Mouse (Mus musculus): ENCODE measurements around the gene Naaladl2. TPM values are rescaled to one million over a fixed set of nuclear protein-coding genes. Genes with fewer than 3 reads are reported as not detected.
A peak's percentile ranks its signal among the peaks of the same experiment; 100 is the strongest.

The Naaladl2 gene
- polyA plus RNA-seq, 1 experiment from 2014 or later: 2.1 TPM

- H3K27ac ChIP-seq (ENCODE audit: low read length): no peak overlapping the region
- no peaks in the 10 kb centered on the region for H3K27me3 ChIP-seq (replicated peaks; ENCODE audit: insufficient read depth, low read length)
- no peaks in the 10 kb centered on the region for H3K4me1 ChIP-seq (ENCODE audit: insufficient read depth, low read depth, low read length)
- no peak overlapping the region for H3K9ac ChIP-seq (replicated peaks; ENCODE audit: low read depth)
- ATAC-seq: no peak
- DNase-seq (ENCODE audit: low spot score): no peak
- H3K4me3 ChIP-seq (ENCODE audit: low read depth, low read length): no peak overlapping the region
- no peaks in the 10 kb centered on the region for H3K36me3 ChIP-seq (ENCODE audit: insufficient read depth, low read length)
- H3K9me3 ChIP-seq (ENCODE audit: low read length): no peaks in the 10 kb centered on the region
- TF ChIP-seq EP300 (IDR thresholded peaks at IDR 0.05) (no peak), CTCF (IDR thresholded peaks at IDR 0.05) (no peak)
- WGBS: 57% methylated on average over 2 of the region's 2 CpGs
- H3K4me2 ChIP-seq (replicated peaks; ENCODE audit: low read depth, low read length): no peak overlapping the region
Observed at GRCm38 (mm10) chr3:24355010-24355409, 789.1 kb downstream of the Naaladl2 start.

DNA sequence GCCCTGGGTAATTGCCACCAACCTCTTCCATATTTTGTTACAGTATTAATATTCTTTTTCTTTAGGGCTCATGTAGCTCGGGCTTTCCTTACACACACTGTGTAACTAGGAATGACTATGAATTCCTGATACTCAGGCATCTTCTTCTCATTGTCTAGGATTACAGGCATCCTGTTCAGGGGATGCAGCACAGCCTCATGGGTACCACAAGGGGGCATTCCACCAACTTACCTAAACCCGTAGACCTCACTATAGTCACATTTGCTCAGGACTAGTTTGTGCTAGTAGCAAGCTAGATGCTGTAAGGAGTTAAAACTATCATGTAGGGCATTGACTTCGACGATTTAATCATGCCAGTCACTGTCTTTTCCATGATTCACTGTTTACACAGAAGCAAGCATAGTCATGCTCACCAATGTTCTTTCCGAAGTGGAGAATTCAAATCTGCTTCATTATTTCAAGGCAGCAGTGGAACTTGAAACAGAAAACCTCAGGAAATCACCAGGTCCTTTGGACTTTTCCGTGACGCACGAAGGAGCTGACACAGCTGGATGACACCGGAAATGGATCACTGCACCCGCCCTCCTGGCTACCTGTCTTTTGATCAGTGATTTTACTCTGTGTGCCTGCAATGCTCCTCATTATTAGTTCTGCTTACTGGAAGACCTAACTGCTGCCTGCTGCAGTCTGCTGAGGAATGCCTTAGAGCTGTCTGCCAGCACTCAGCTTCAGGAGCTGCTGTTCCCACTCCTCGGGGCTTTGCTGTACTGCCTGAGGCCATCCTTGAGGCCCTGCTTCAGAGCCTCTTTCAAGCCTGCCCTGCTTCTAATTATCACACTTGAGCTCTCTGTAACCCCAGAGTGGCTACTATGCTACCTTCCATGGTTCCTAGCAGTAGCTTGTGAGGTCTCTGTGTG is 822.3 kb downstream of the Naaladl2 start:
- ATAC-seq (no peak), DNase-seq (ENCODE audit: low spot score) (no peak)
- Histone ChIP-seq H3K27me3 (replicated peaks; ENCODE audit: insufficient read depth, low read length) (no peaks in the 10 kb centered on the region), H3K4me2 (replicated peaks; ENCODE audit: low read depth, low read length) (no peak overlapping the region), H3K4me1 (ENCODE audit: insufficient read depth, low read depth, low read length) (no peaks in the 10 kb centered on the region), H3K36me3 (ENCODE audit: insufficient read depth, low read length) (no peaks in the 10 kb centered on the region), H3K27ac (ENCODE audit: low read length) (no peak overlapping the region), H3K9me3 (ENCODE audit: low read length) (no peaks in the 10 kb centered on the region), H3K4me3 (ENCODE audit: low read depth, low read length) (no peak overlapping the region), H3K9ac (replicated peaks; ENCODE audit: low read depth) (no peak overlapping the region)
- WGBS: 75% methylated on average over 11 of the region's 11 CpGs
- TF ChIP-seq EP300 (IDR thresholded peaks at IDR 0.05) (no peak), CTCF (IDR thresholded peaks at IDR 0.05) (peak; percentile 13; the same call in 1 of the 2 replicates)

GRCm38 (mm10) chr3:24314658-24315297 is 829.3 kb downstream of the Naaladl2 start:
- 28% methylated on average over 4 of the region's 4 CpGs for WGBS
- no peak for ATAC-seq

GRCm38 (mm10) chr3:24225418-24225817 is 918.6 kb downstream of the Naaladl2 start:
- Histone ChIP-seq H3K9ac (replicated peaks; ENCODE audit: low read depth) (no peak overlapping the region), H3K4me1 (ENCODE audit: insufficient read depth, low read depth, low read length) (no peaks in the 10 kb centered on the region), H3K9me3 (ENCODE audit: low read length) (no peaks in the 10 kb centered on the region), H3K27ac (ENCODE audit: low read length) (no peak overlapping the region), H3K4me3 (ENCODE audit: low read depth, low read length) (no peak overlapping the region), H3K27me3 (replicated peaks; ENCODE audit: insufficient read depth, low read length) (no peaks in the 10 kb centered on the region), H3K36me3 (ENCODE audit: insufficient read depth, low read length) (no peaks in the 10 kb centered on the region), H3K4me2 (replicated peaks; ENCODE audit: low read depth, low read length) (no peak overlapping the region)
- WGBS: 75% methylated on average over 2 of the region's 2 CpGs
- no peak for DNase-seq (ENCODE audit: low spot score)
- no peak for ATAC-seq
- TF ChIP-seq EP300 (IDR thresholded peaks at IDR 0.05) (no peak), CTCF (IDR thresholded peaks at IDR 0.05) (no peak)

More at GRCm38 (mm10) chr3:24314658-24315297, 829.3 kb downstream of the Naaladl2 start:
- no peak overlapping the region for H3K4me3 ChIP-seq (ENCODE audit: low read depth, low read length)
- H3K4me1 ChIP-seq (ENCODE audit: insufficient read depth, low read depth, low read length): no peaks in the 10 kb centered on the region
- no peak overlapping the region for H3K27ac ChIP-seq (ENCODE audit: low read length)
- H3K9ac ChIP-seq (replicated peaks; ENCODE audit: low read depth): no peak overlapping the region
- DNase-seq (ENCODE audit: low spot score): peak; percentile 14
- H3K27me3 ChIP-seq (replicated peaks; ENCODE audit: insufficient read depth, low read length): no peaks in the 10 kb centered on the region
- no peaks in the 10 kb centered on the region for H3K9me3 ChIP-seq (ENCODE audit: low read length)
- H3K36me3 ChIP-seq (ENCODE audit: insufficient read depth, low read length): no peaks in the 10 kb centered on the region
- TF ChIP-seq EP300 (IDR thresholded peaks at IDR 0.05) (no peak), CTCF (IDR thresholded peaks at IDR 0.05) (no peak)
- H3K4me2 ChIP-seq (replicated peaks; ENCODE audit: low read depth, low read length): no peak overlapping the region

DNA sequence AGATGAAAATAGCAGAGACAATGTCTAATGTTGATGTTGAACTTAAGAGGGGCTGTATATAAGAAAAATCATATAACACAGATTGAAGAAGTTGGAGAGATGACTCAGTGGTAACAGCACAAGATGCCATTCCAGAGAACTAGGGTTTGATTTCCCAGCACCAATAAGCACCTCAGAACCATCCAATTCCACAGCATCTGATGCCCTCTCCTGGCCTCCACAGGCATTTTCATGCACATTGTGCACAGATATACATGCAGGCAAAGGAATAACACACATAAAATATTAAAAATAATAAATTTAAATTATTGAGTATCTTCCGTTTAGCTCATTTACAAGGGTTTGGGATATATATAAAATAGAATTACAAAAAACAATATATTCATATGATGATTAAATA is 926.6 kb downstream of the Naaladl2 start:
- no peak for DNase-seq (ENCODE audit: low spot score)
- H3K4me3 ChIP-seq (ENCODE audit: low read depth, low read length): no peak overlapping the region

DNA sequence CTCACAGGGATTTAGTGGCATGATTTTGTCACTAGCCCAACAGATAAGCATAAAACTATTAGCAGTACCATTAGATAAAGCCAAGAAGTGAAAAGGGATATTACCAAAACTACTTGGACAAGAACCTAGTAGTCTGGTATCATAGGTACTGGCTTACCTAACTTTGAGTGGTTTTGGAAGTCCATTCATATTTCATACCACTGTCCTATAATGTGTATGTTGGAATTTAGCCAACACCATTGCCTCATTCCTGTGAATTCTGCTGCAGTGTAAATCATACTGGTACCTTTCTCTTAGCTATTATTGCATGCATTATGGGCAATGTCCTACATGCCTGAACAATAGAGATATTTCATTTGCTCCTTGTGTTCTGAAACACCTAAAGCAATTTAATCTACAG is 977.5 kb downstream of the Naaladl2 start:
- no peaks in the 10 kb centered on the region for H3K9me3 ChIP-seq (ENCODE audit: low read length)
- TF ChIP-seq CTCF (IDR thresholded peaks at IDR 0.05) (no peak), EP300 (IDR thresholded peaks at IDR 0.05) (no peak)
- ATAC-seq (no peak), DNase-seq (ENCODE audit: low spot score) (no peak)
- H3K27ac ChIP-seq (ENCODE audit: low read length): no peak overlapping the region
- no peak overlapping the region for H3K4me2 ChIP-seq (replicated peaks; ENCODE audit: low read depth, low read length)
- no peaks in the 10 kb centered on the region for H3K36me3 ChIP-seq (ENCODE audit: insufficient read depth, low read length)
- H3K9ac ChIP-seq (replicated peaks; ENCODE audit: low read depth): no peak overlapping the region
- no peaks in the 10 kb centered on the region for H3K4me1 ChIP-seq (ENCODE audit: insufficient read depth, low read depth, low read length)
- H3K4me3 ChIP-seq (ENCODE audit: low read depth, low read length): no peak overlapping the region
- no peaks in the 10 kb centered on the region for H3K27me3 ChIP-seq (replicated peaks; ENCODE audit: insufficient read depth, low read length)

More for the DNA sequence above, 926.6 kb downstream of the Naaladl2 start:
- no peak overlapping the region for H3K4me2 ChIP-seq (replicated peaks; ENCODE audit: low read depth, low read length)
- no peak overlapping the region for H3K9ac ChIP-seq (replicated peaks; ENCODE audit: low read depth)
- H3K9me3 ChIP-seq (ENCODE audit: low read length): no peaks in the 10 kb centered on the region
- no peaks in the 10 kb centered on the region for H3K4me1 ChIP-seq (ENCODE audit: insufficient read depth, low read depth, low read length)
- 88% methylated on average over 1 of the region's 1 CpGs for WGBS
- H3K36me3 ChIP-seq (ENCODE audit: insufficient read depth, low read length): no peaks in the 10 kb centered on the region
- TF ChIP-seq EP300 (IDR thresholded peaks at IDR 0.05): no peak
- TF ChIP-seq CTCF (IDR thresholded peaks at IDR 0.05): no peak
- ATAC-seq: no peak
- H3K27ac ChIP-seq (ENCODE audit: low read length): no peak overlapping the region
- H3K27me3 ChIP-seq (replicated peaks; ENCODE audit: insufficient read depth, low read length): no peaks in the 10 kb centered on the region
